Mouse (Mus musculus) A20 (cell line): ENCODE results near the gene 1700010B08Rik.

ENCODE experiments used
- DNase-seq: peaks from one replicate; pipeline ENCODE4 v3.0.0-alpha.2; 2011; ENCODE audit warnings: low read depth, low spot score

1700010B08Rik gene

GRCm38 (mm10) chr2:173722251-173722857, 3.1 kb downstream of the 1700010B08Rik start:
- DNase-seq: no peak

- DNase-seq: no peak
Observed at GRCm38 (mm10) chr2:173724382-173724781, 5.2 kb downstream of the 1700010B08Rik start.

DNA sequence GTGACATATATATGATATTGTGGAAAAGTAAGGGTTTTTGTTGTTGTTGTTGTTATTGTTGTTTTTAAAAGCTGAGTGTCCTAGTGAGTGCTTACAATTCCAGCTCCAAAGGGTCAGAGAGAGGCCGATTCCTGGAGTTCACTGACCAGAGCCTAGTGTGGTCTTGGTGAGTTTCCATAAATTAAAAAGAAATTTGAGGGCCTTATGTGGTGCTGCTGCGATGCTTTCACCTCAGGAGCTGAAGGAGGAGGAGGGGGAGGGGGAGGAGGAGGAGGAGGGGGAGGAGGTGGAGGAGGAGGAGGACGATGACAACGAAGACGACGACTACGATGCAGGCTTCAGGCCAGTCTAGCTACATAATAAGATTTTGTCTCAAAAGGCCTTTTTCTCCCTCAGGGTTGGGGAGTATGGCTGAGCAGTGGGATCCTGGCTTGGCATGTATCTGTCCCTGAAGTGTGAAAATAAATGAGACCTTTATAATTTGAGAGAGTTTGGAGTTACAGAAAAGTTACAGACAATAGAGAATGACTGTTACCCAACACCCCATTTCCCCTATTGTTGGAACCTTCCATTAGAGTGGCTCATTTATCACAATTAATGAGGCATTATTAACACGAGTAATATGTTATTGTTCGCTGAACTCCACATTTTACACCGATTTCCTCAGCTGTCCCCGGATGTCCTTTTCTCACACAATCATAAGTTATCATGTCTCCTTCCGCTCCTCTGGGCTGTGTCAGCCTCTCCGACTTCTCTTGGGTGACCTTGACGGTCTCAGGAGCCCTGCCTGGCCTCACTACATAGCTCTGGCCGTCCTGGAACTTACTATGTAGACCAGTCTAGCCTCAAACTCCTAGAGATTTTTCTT, 6.0 kb downstream of the 1700010B08Rik start:
- DNase-seq: no peak

- DNase-seq: no peak
Observed at GRCm38 (mm10) chr2:173725819-173726218, 6.6 kb downstream of the 1700010B08Rik start.

DNA sequence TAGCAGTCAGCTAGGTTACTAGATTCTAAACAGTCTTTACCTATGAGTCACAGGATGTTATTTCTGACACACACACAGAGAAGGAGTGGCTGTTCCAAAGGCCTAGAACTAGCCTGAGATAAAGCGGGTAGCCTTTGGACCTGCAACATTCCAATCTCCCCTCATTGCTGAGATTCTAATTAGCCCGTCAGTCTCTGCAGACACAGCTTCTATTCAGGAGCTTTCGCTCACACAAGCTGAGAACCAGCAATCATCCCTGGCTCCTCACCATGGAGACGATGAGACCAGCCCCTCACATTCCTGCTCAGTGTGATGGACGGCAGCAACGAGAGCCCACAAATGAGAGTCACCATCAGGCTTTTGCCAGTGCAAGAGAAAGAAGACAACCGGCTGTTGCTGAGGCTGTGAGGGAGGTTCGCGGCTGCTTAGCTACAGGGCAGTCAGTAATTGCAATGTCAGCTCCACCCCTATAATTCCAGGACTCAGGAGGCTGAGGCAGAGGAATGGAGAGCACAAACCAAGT, 11.3 kb downstream of the 1700010B08Rik start:
- no peak for DNase-seq

DNA sequence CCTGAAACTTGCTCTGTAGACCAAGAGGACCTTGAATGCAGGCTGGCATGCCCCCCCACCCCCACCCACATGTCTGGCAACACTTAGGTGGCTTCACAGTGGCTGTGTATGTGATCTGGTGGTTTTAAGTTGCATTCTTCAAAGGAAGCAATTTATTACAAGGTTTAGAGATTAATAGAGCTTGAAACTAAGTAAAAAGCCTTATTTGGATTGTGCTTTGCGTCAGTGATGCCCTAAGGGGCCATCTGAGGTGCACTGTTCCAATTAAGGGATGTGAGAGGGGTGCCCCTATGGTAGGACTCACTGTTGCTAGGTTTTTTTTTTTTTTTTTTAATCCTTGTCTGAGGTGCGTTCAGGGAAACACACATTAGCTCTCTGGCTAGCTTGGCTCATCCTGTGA, 15.2 kb downstream of the 1700010B08Rik start:
- DNase-seq: no peak

DNA sequence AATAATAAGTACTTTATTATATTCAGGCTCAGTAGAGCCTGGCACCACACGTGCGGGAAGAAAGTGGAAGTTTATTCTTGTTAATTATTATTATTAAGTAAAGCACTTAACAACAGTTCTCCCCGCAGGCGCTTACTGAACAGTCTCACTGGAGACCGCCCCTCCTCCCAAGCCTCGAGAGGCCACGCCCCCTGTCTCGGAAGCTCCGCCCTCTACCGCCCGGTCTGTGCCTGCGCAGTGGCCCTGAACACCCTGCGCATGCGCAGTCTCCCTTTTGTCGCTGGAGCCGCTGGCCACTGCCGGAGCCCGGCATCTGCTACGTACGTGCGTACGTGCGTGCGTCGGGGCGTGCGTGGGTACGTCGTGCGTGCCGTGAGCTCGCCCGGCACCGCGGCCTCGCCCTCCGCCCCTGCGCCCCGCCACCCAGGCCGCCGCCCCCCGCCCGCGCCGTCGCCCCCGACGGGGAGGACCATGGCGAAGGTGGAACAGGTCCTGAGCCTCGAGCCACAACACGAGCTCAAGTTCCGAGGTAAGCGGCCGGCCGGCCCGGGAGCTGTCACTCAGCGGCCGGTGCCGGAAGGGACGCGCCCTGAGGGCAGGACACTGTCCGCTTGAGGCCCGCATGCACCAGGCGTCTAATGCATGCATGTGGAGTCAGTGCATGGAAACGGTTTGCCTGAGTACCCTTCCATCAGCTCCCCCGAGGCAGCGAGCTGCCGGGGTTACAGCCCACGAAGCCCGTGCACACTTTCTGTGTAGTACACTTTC, 18.2 kb downstream of the 1700010B08Rik start, which contains the start of gene Vapb:
Gene Vapb, plus strand, starts transcription at position 290 of the 768 bp plus-strand sequence.
- DNase-seq: peak; percentile 98

- DNase-seq: no peak
Observed at GRCm38 (mm10) chr2:173738232-173738631, 19.0 kb downstream of the 1700010B08Rik start.

- DNase-seq: no peak
Observed at GRCm38 (mm10) chr2:173739107-173739506, 19.9 kb downstream of the 1700010B08Rik start.

DNA sequence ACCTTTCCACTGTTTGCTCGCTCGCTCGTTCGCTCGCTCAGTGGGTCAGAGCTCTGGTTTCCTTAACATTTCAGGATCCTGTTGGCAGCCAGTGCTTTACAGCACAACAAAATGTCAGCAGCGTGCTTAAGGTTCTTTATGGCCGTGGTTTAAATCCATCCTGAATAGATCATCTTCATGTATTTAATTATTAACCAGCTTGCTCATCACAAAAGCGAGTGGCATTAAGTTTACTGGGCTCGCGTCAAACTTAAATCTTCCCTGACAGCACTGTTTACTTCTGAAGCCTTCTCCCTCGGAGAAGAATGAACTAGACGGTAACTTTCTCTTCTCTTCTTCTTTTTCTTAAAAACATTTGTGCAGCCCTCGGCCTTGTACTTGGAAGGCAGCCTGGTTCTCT, 22.9 kb downstream of the 1700010B08Rik start:
- DNase-seq: no peak

DNA sequence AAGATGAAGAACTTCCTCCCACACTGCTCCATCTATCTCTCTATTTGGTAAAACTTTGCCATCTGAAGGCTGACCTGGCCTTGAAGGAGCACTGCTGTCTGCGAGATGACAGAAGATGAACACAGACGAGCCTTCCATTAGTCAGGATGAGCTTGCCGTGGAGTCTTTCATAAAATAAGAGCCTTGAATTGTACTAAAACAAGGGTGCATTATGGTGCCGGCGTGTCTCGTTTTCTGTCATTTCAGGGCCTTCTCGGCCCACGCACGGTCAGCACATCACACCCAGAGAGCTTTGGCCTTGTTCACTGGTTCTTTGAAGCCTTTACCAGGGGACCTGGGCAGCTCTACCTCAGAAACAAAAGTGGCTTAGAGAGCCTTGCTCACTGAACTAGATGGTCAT, 23.5 kb downstream of the 1700010B08Rik start:
- DNase-seq: no peak

- no peak for DNase-seq
Observed at GRCm38 (mm10) chr2:173744070-173744815, 25.0 kb downstream of the 1700010B08Rik start.

- DNase-seq: no peak
Observed at GRCm38 (mm10) chr2:173748961-173749659, 29.9 kb downstream of the 1700010B08Rik start.

DNA sequence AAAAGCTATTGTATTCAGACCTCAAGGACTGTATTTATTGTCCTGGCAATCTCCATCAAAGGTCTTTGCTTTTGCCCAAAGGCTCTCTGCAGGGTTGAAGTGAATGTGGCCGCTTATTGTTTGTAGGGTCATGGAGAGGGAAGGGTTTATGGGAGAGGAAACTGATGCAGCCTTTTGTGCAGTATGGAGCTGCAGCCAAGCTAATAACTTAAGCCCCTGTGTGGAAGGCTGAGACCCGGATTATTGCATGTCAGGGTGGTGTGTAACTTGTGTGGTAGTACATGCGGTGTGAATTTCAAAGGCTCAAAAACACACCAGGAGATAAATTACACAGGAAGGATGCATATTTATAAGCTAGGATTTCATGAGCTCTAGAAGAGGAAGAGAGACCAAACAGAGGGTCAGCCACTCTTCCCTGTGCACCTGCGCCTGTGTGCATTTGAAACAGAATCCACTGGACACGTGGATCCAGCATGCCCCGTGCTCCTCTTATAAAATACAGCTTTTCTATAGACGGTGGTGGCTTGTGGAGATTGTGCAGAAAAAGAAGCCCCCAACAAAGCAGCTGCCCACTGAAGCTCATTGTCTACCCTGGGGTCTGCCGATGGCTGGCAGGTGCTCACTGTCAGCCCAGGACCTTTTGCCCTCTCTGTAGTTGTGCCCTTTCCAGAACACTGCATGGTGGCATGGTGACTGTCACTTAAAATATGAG, 36.4 kb downstream of the 1700010B08Rik start:
- DNase-seq: no peak

DNA sequence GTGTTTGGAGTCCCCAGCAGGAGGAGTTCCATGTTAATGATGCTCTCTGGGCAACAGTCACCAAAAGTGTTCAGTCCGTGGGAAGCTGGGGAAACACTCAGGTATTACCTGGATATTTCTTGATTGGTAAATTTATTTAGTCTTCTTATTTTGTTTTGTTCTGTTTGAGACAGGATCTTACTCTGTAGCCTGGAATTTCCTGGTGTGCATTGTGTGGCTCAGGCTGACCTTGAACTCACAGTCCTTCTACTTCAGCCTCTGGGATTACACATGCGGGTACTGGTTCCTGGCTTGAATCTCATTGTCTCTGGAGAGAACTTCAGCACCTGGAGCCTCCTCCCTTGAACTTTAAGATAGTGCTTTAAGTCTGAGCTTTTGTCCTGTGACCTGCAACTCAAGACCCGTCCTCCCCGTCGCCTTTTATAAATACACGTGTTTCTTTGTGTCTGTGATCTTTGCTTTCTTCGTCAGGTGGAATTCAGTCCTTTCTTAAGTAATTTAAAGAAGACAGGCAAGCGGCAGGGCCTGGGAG, 38.5 kb downstream of the 1700010B08Rik start:
- DNase-seq: no peak

DNA sequence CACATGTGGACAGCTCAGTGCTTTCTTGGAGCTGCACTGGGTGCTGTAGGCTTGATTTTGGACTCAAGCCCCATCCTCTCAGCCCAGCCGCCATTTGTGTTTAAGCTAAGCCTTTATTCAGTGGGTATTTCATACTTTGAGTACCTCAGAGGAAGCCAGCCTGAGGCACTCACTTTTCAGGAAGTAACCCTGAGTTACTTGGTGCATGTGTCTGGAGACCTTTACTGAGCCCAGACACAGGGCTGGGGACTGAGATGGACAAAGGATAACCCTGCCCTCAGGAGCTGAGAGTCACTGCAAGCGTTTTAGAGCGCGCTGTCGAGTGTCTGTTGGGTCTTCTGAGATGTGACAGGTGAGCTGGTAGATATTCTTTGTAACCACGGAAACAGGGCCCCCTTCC, 41.4 kb downstream of the 1700010B08Rik start:
- no peak for DNase-seq

- no peak for DNase-seq
Observed at GRCm38 (mm10) chr2:173764629-173765028, 45.4 kb downstream of the 1700010B08Rik start.

- DNase-seq: peak; percentile 50
Observed at GRCm38 (mm10) chr2:173767959-173768595, 48.9 kb downstream of the 1700010B08Rik start.

DNA sequence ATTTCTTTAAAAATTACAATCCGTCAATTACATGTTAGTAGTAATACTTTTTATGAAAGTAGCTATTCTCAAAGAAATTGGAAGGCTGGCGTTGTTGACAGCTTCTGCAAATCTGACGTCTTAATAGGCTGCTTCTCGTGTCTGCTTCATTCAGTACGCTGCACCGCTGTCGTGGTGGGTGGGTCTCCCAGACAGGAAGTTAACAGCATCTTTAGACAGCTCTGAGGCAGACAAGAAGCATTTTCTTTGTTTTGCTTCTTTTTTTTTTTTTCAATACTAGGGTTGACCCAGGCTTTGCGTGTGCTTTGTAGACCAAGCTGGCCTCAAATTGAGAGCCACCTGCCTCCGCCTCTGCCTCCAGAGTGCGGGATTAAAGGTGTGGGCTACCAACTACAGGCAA, 50.0 kb downstream of the 1700010B08Rik start:
- DNase-seq: peak; percentile 84
